Comparison of ENCODE assay signal across 39 mouse cellular contexts in the genomic region with DNA sequence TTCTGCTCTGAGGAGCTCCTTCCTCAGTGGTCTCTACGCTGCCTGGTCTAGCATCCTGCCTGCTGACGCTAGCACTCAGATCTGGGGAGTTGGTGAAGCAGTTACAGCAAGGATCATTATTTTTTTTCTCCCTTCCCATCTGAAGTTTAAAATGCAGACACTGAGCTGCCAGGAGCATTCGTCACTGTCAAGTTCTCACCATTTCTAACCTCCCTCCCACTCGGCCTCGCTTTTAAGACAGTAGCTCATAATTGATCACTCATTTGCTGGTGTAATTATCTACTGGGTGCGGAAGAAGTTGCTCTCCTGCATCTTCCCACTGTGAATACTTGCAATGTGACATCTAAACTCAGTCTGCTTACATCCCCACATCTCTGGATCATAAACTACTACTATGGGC. TPM values are rescaled to one million over a fixed set of nuclear protein-coding genes. Genes with fewer than 3 reads are reported as not detected.
"Had no signal": no experiment of that assay in that cellular context is flagged by ENCODE, and none has a peak within 500 bp of the region (broad histone marks: within the 10 kb centered on the region; RNA-seq: fewer than 3 reads in every experiment).

No protein-coding gene starts in this region.

- H3K4me1 ChIP-seq: liver, embryonic 12.5 days had no signal

- H3K9ac ChIP-seq: heart, embryonic 13.5 days; heart, embryonic 15.5 days; hindbrain, embryonic 12.5 days; hindbrain, embryonic 14.5 days; kidney, embryonic 15.5 days; limb, embryonic 13.5 days; limb, embryonic 15.5 days; liver, embryonic 12.5 days had no signal

- H3K27ac ChIP-seq: heart, adult 2 months; heart, embryonic 13.5 days; heart, embryonic 15.5 days; hindbrain, embryonic 12.5 days; hindbrain, embryonic 14.5 days; hindbrain, postnatal 0 days; kidney, embryonic 15.5 days; kidney, postnatal 0 days; limb, embryonic 13.5 days; limb, embryonic 15.5 days; liver, embryonic 12.5 days had no signal

- H3K9me3 ChIP-seq: heart, embryonic 13.5 days; heart, embryonic 15.5 days; hindbrain, embryonic 12.5 days; kidney, embryonic 15.5 days; limb, embryonic 13.5 days; limb, embryonic 15.5 days; liver, embryonic 12.5 days had no signal

- DNase-seq: gastrocnemius, postnatal 14 days; gastrocnemius, postnatal 36 days; heart, adult 11 months; heart, adult 2 months; heart, postnatal 14 days; heart, postnatal 36 days; kidney, adult 11 months; kidney, adult 2 months; kidney, adult 9 months; kidney, postnatal 14 days; kidney, postnatal 36 days; layer of hippocampus, adult 9-11 months; layer of hippocampus, postnatal 36 days; left cerebral cortex, postnatal 4 days had no signal

- H3K4me2 ChIP-seq: heart, embryonic 11.5 days; heart, embryonic 13.5 days; heart, embryonic 15.5 days; hindbrain, embryonic 12.5 days; hindbrain, embryonic 14.5 days; kidney, embryonic 15.5 days; limb, embryonic 13.5 days; limb, embryonic 15.5 days; liver, embryonic 12.5 days had no signal

- H3K27me3 ChIP-seq: heart, embryonic 13.5 days; heart, embryonic 15.5 days; hindbrain, embryonic 12.5 days; kidney, embryonic 15.5 days; limb, embryonic 13.5 days; limb, embryonic 15.5 days; liver, embryonic 12.5 days had no signal

- H3K4me3 ChIP-seq: heart, adult 2 months; heart, embryonic 13.5 days; heart, embryonic 15.5 days; hindbrain, embryonic 12.5 days; kidney, embryonic 15.5 days; limb, embryonic 13.5 days; limb, embryonic 15.5 days; liver, embryonic 12.5 days had no signal

- ATAC-seq: hindbrain, postnatal 0 days; intestine, embryonic 16.5 days; liver, embryonic 12.5 days had no signal

RNA-seq across cellular contexts. Expression of gene Tex21, which starts 38.9 kb away (rescaled TPM):
- total RNA-seq: gastrocnemius, adult 18-20 months; gastrocnemius, adult 8-10 months; gastrocnemius, postnatal 14 days; gastrocnemius, postnatal 36 days; heart, adult 2 months; heart, postnatal 14 days; heart, postnatal 36 days; hematopoietic stem cell, adult 5-6 weeks; hindbrain, postnatal 0 days; layer of hippocampus, adult 8-10 months; layer of hippocampus, postnatal 14 days; layer of hippocampus, postnatal 36 days; left cerebral cortex, adult 18-20 months; left cerebral cortex, adult 8-10 months; left cerebral cortex, postnatal 10 days; left cerebral cortex, postnatal 25 days; left cerebral cortex, postnatal 4 days; liver, adult 2 months had no signal
- polyA plus RNA-seq: heart, adult 2 months; heart, embryonic 11.5 days; heart, embryonic 15.5 days; hindbrain, embryonic 12.5 days; hindbrain, postnatal 0 days; intestine, embryonic 14.5 days; kidney, embryonic 15.5 days; large intestine, adult 2 months; limb, embryonic 11.5 days; limb, embryonic 15.5 days; liver, adult 2 months; liver, embryonic 12.5 days had no signal
